Mouse (Mus musculus): Measurements from ENCODE around the gene 4933421I07Rik.

Gene 4933421I07Rik

GRCm38 (mm10) chr7:42447850-42448249 lies at the start of gene 4933421I07Rik:
4933421I07Rik (minus strand) TSS chr7:42448120.
- DNase-seq (ENCODE audit: low spot score) = no peak

- DNase-seq (ENCODE audit: low spot score) = no peak
Observed at GRCm38 (mm10) chr7:42497356-42497755, 49.4 kb upstream of the 4933421I07Rik start.

- no peak for DNase-seq (ENCODE audit: low spot score)
Observed at GRCm38 (mm10) chr7:42496202-42496601, 48.3 kb upstream of the 4933421I07Rik start.

GRCm38 (mm10) chr7:42490859-42491258 lies 42.9 kb upstream of the 4933421I07Rik start:
- DNase-seq (ENCODE audit: low spot score) = no peak

- DNase-seq (ENCODE audit: low spot score) = no peak
Observed at GRCm38 (mm10) chr7:42490358-42490757, 42.4 kb upstream of the 4933421I07Rik start.

GRCm38 (mm10) chr7:42454640-42455039 lies 6.7 kb upstream of the 4933421I07Rik start:
- no peak for DNase-seq (ENCODE audit: low spot score)

- DNase-seq (ENCODE audit: low spot score) = no peak
Observed at GRCm38 (mm10) chr7:42450618-42451017, 2.7 kb upstream of the 4933421I07Rik start.

- DNase-seq (ENCODE audit: low spot score) = no peak
Observed at GRCm38 (mm10) chr7:42447352-42447751, 568 bp downstream of the 4933421I07Rik start.
